Mouse (Mus musculus): ENCODE data around the gene Nfatc4.

Gene Nfatc4

DNA sequence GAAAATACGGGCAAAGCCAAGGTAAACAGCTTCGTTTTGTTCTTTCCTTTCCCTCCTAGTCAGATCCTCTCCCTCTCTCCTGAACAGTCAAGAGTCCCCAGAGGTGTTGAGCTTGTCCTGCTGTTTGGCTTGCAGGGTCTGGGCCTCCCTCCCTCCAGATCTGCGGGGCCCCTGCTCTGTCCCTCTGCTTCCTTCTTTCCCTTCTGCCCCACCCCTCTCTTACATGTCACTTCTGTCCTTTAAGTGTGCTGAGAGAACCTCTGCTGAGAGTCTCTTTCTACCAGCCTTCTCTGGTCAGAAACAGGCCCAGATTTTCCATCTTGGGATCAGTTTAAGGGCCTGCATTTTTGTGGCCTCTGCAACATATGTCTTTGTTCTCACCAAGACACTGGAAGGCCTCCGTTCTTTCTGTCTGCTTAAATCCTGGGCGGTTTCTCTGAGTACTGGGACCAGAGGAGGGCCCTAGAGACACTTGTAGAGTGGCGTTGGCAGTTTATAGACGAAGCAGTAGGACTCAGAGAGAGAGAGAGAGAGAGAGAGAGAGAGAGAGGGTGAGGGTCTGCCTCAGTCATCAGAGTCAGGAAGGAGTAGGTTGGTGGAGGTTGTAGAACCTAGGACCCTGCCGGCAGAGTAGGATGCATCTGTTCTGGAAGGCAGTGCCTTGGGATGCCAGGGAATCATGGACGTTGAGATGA, 31.6 kb downstream of the Nfatc4 start:
- no peak for DNase-seq

DNA sequence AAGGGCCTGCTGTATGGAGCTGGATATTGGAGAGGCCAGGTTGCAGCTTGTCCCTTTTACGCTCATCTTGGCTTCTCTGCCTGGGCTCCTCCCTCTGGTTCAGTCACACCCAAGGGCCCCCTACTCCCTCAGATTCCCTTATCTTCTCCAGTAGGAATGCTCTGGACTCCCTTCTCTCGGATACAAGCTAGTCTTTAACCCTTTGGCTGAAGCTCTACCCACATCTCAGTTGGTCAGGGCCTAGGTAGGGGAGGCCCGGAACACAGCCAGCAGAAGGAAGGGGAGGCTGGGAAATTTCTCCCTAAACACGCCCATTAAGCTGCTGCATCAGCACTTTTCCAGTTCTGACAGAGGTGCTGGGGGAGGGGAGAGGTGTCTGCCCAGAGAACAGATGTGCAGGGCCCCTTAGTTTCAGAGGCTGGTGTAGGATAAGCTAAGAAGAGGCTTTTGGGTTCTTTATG, 32.2 kb downstream of the Nfatc4 start:
- no peak for DNase-seq

DNA sequence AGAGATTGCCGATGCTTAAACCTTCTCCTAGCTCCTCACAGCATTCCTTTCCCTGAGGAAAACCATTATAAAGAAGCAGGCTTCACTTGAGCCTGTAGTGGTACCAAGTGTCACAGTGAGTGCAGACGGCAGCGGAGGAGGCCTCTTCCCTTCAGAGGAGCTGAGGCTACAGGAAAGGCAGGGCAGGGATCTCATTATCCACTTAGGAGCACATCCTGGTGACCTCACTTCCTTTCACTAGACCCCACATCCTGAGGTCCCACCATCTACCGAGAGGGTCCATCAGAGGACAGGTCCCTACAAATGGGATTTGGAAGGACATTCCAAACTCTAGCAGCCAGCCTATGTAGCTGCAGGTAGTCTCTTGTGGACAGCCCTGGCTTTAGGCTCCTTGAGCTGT, 34.6 kb downstream of the Nfatc4 start:
- no peak for DNase-seq

DNA sequence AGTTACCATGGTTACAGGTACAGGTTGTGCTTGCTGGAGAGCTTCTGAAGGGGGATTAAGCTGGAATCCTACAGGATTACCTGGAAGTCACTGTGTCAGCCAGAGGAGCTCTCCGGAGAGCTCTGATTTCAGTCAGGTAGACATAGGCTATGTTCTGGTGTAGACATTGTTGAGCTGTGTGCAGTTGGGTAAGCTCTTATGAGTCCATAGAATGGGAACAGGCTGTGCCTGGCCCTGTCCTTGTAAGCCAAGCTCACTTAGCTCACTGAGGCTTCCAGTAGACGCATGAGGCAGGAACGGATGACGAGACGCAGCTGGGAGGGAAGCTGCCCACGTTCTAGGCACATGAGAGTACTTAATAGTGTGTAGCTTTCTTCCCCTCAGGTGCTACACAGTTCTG, 39.2 kb downstream of the Nfatc4 start:
- DNase-seq = no peak

DNA sequence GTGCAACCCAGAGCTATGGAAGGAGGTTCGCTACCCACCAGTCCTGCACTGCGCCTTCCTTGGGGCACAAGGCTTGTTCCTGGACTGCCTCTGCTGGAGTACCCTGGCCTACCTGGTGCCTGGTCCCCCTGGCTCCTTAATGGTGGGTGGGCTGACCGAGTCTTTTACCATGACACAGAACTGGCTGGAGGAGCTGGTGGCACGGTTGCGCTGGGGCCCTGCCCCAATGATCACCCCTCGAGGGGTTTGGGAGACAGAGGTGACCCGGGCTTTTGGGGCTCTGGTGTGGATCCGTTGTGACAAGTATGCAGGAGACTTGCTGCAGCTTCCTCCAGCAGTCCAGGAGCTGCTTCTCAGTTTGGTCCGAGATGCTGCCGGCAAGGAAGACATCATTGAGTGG, 40.0 kb downstream of the Nfatc4 start:
- no peak for DNase-seq

DNA sequence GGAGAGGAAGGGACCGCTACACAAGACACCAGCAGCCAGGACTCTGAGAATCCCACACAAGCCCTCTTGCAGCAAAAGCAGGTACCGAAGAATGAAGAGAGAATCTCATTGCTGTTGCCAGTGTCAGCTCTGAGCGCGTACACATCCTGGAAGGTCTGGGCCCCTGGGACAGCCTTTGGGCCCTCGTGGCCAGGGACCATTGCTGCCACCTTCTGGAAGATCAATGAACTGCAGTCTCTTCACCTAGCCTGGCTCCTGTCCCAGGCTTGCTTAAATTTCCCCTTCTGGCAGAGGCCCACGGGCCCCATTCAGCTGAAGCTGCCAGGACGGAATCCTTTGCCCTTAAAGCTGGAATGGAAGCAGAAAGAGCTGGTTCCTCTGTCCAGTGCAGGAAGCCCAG, 40.8 kb downstream of the Nfatc4 start:
- DNase-seq = peak; percentile 61

DNA sequence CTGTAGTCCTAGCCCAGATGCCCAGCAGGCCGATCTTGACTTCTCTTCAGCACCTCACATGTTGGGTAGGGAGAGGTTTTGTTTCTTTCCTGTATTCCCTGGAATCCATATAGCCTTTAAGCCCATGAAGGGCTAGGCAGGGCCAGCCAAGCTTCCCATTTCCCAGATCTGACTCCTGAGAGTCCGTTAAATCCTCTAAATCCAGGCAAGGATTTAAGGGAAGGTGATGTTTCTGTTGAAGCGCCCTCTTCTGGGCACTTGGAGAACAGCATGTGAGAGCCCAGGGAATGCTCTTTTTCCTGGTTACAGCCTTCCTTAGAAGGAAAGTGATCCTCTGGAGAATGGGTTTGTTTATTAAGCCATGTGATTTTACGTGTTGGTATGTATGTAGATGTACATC, 44.0 kb downstream of the Nfatc4 start:
- DNase-seq = peak; percentile 52

DNA sequence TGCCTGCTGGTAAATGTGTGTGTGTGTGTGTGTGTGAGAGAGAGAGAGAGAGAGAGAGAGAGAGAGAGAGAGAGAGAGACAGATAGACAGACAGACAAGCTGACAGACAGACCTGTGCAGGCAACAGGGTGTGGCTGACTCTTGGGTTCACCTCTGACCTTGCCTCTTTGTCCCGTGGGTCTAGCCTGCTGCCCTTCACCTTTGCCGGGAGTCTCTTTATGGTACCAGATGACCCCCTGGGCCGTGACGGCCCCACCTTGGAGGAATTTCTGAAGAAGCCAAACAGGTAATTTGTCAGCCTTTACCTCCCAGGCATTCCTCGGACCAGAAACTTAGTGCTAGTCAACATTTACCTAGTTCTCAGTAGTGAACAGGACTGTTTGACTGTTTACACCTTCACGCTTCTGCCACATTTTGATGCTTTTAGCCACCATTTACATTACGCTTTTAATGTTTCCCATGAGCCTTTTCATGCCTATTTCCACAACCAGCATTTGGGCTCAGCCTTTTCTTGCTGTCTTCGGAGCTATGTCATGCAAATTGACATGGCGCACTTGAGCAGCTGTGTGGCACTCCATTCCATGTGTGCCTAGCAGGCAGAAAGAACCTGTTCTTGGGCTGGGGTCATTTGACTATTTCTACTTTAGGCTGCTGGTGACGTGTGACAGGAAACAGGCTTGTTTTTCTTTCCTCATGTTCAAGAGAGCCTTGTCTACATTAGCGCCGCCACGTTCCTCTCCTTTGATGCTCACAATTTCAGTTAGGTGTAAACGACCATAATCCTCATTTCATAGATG, 45.5 kb downstream of the Nfatc4 start:
- DNase-seq = no peak

DNA sequence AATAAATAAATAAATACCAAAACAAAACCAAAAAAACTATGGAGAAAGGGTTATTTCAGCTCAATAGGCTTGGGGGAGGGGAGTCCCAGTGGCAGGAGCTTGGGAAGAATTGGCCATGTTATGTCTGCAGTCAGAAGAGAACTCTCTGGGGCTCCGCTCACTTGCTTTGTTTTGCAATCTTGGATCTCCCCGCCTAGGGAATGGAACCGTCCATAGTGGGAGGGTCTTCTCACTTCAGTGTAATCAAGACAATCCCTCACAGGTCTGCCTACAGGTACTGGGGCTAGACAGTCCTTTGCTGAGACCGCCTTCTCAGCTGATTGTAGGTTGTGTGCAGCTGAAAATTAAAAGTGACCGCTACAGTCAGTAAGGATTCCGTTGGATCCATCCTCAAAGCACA, 46.6 kb downstream of the Nfatc4 start:
- no peak for DNase-seq

DNA sequence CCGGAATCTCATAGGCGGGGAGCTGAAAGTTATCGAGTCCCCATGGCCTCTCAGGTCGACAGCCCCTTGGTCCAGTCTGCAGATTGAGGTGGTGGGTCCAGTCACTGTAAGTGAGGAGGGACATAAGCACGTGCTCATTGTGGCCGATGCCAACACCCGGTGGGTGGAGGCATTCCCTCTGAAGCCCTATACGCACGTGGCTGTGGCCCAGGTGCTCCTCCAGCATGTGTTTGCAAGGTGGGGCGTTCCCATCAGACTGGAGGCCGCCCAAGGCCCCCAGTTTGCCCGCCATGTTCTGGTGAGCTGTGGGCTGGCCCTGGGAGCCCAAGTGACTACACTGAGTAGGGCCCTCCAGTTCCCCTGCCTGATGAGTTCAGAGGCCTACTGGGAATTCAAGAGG, 49.1 kb downstream of the Nfatc4 start:
- no peak for DNase-seq

DNA sequence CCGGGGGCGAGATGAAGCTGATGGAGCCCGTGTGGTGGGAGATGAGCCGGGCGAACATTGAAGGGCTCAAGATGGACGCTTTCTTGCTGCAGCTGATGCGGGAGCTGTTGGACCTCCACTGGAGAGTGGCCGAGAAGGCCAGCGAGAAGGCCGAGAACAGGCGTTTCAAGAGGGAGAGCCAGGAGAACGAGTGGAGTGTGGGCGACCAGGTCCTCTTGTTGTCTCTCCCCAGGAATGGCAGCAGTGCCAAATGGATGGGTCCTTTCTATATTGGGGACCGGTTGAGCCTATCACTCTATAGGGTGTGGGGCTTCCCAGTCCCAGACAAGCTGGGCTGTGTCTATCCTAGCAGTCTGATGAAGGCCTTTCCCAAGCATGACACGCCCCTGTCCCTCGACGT, 49.6 kb downstream of the Nfatc4 start:
- DNase-seq = no peak

DNA sequence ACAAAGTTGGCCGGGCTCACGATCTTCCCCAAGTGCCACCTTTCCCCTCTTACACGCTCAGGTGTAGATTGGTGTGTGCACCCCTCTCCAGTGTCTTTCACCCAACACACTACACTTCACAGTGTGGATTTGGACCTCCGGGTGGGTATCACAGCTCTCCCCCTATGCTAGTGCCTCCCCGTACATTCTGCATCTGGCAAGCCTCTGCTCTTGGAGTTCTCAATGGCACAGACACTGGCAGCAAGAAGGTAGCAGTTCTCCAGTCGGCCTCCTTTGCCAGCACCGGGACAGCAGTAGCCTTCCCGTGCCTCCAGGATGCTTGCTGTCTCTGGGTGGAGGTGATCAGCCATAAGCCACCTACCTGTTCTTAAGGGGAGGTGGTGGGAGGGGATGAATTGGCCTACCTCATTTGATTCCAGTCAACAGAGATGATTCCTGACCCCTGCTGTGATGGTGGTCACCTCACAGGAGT, 50.3 kb downstream of the Nfatc4 start:
- DNase-seq = no peak

DNA sequence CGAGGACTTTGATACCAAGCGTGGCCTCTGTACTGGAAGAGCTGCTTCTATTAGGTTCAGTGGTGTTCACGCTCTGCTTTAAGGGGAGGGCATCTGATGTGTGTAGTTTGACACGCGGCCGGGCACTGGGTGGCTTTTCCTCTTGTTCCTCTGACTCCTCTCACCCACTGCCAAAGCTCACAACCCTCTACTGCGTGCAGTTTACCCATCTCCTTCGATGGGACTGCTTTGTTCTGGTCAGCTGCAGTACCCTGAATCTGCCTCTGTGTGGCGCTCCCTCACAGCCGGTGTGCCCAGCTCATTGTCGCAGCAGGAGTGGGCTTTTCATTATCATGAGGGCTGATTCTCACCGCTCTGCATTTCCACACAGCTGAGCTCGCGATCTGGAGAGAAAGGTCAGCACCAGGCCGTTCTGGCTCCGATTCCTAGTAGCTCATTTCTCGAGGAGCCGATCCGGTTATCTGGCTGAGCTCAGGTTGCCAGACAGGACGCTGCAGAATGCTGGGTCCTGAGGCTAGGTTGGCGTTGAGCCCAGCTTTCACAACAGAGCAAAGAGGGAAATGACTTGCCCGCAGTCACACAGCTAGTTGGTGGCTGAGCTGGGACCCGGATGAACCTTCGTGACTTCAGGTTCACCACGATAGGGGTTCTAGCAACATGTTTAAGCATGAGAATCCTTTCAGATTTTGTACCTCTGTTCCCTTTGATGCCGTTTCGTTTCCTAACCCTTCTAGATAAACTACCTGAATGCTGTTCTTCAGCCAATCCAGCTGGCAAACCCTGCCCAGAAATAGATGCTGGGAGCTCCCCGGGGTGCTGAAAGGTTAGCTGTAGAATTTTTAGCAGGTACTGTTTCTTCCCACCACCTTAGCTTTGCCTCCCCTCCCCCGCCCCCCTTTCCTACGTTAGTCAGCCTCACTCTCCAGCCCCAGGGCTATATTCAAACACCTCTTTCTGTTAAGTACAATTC, 51.1 kb downstream of the Nfatc4 start:
- DNase-seq = peak; percentile 63

DNA sequence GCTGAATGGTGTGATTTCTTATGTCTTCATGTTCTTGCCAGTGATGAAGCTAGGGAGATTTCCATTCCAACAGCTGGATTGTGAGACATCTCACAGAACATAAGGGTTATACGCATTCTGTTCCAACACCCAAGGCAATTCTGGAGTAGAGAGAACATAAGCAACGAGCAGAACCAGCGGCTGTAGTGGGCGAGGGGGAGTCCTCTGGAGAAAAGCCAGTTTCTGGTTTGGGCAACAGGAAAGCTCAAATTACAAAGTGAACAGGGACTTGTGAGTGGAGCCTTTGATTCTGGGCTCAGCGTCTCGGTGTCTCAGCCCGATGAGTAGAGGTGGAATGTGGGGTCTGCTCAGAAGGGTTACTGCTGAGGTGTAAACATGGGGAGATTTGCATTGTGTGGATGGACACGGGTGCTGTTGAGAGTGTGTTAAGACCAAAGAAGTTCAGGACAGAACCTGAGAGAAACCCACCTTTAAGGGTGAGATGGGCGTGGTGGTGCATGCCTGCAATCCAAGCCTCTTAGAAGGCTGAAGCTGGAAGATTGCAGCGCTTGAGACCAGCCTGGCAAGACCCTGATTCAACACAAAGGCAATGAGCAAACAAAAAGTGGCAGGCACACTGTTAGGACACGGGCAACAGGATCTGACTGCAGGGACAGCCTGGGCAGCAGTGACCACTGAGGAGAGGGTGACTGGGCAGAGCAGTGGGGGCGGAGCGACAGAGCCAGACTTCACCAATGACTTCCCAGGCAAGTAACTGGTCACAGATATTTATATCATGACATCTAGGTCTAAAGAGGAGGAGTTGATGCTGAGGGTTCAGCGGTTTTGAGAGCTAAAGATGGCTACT, 54.7 kb downstream of the Nfatc4 start:
- no peak for DNase-seq

DNA sequence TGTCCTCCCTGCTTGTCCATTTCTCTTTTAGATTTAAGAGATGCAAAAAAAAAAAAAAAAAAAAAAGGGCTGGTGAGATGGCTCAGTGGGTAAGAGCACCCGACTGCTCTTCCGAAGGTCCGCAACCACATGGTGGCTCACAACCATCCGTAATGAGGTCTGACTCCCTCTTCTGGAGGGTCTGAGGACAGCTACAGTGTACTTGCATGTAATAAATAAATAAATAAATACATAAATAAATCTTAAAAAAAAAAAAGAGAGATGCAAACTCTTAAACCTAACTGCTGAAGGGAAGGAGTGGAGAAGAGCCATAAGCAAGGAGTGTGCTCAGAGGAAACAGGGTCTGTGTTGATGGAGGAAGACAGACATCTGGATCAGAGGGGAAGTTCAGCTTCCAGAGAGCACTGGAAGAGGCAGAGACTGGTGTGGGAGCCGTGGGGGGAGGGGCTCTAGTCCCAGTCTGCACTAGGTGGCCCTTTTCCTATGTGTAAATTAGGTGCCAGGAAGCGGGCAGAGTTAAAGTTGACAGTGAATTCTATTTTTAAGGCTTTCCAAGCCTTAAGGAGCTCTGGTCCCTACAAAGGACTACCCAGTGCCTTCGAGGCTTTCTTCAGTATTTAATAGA, 55.5 kb downstream of the Nfatc4 start:
- no peak for DNase-seq

DNA sequence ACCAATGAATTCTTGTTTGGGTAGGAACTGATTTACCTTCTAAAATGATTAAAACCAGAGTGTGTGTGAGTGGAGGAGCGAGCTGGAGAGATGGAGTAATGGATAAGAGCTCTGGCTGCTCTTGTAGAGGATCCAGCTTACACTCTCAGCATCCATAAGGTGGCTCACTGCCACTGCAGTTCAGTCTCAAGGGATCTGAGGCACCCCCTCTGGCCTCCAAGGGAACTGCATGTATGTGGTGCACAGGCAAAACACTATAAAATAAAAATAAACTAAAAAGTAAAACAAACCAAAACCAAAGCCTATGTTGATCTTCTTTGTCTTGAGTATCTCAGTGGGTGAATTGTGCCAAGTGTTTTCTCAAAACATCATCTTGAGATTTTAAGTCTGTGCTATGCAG, 56.7 kb downstream of the Nfatc4 start:
- peak; percentile 87 for DNase-seq

DNA sequence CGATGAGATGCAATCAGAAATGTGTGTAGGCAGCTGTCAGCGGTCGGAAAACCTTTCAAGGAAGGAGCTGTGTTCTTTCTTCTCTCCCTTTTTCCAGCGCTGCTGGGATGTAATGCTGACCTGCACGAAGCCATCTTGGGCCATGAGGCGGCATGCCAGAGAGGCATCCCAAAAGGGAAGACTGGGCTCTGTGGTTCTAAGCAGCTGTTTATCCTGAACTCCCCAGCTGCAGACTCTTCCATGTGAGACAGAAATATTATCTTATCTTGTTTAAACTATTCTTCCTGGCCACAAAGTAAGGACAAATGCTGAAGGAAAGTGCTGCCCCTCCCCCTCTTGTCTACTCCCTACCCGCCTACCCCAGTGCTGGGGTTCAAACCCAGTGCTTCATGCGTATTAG, 58.0 kb downstream of the Nfatc4 start:
- DNase-seq = no peak

DNA sequence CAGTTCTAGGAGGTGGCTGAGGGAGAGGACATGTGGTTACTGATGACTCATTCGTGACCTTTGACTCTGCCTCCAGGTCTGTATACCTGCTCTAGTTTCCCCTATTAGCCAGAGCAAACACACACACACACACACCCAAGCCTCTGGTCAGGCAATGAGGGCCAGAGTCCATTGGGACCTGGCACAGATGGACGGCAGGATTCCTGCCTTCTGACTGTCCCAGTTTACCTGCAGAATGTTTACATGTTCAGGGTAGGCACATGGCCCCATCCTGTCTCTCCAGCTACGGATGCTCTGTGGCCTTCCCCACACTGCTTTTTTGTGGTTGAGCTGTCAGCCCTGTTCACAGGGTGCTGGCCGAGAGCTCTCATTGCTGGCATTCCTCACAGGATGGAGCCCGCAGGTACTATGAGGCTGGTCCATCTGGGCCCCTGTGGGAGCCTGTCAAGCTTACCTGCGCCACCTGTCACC, 59.3 kb downstream of the Nfatc4 start:
- no peak for DNase-seq

DNA sequence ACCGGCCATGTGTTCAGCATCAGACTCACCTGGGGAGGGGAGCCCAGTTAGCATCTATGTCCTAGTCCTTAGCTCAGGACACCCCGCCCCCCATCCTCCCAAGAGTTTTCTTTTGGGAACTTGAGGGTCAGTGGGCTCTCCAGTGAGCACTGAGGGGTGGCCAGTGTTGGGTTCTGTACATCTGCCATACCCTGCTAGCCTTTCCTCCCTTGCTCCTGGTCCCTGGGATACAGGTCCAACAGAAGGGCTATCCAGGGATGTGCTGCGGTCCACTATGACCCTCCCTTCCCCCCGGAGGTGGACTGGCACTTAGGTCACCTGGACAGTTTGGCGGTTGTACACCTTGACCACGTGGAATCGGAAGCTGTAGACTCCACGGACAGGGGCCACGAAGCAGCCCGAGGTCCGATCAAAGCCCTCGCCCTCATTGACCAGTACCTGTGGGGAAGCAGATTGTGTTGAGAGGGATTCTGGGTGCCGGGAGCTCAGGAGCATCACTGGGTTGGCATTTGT, 60.3 kb downstream of the Nfatc4 start:
- no peak for DNase-seq

Data from right cerebral cortex, postnatal 14 days (tissue).